In genomic region chr4:144930366-144930765, GRCm38 (mm10) we compare ENCODE assay signal across 9 mouse cellular contexts. TPM values are rescaled to one million over a fixed set of nuclear protein-coding genes. Genes with fewer than 3 reads are reported as not detected.
DNase-seq lines count a peak whose midpoint lies in the region; ATAC-seq and TF ChIP-seq lines count a peak whose summit lies in the region.
"Had no signal": no experiment of that assay in that cellular context is flagged by ENCODE, and none has a peak within 500 bp of the region (broad histone marks: within the 10 kb centered on the region; RNA-seq: fewer than 3 reads in every experiment).

No protein-coding gene starts in this region.

- intact Hi-C loops in heart, postnatal 14 days (cut with DNase I): loop anchor here (2.0 kb wide), 1 partner anchor 38 kb away; the partner anchor contains the start of gene Dhrs3
- intact Hi-C loops in left cerebral cortex, postnatal 14 days (cut with DNase I): no loop called here

- no peak overlapping the region for H3K4me2 ChIP-seq in forebrain, embryonic 15.5 days (replicated peaks)
- H3K4me2 ChIP-seq in midbrain, postnatal 0 days (ENCODE audit: low read depth, low read length, poor library complexity, severe bottlenecking): no peak overlapping the region
- H3K4me2 ChIP-seq: embryonic facial prominence, embryonic 12.5 days had no signal

- H3K4me1 ChIP-seq in forebrain, embryonic 15.5 days: 0 out of 2 replicates have a peak, but pooled peaks cover 3% of the 10 kb centered on the region
- H3K4me1 ChIP-seq in midbrain, postnatal 0 days (ENCODE audit: insufficient read depth, low read length): no peaks in the 10 kb centered on the region

- no peaks in the 10 kb centered on the region for H3K27me3 ChIP-seq in forebrain, embryonic 15.5 days
- no peaks in the 10 kb centered on the region for H3K27me3 ChIP-seq in midbrain, postnatal 0 days (ENCODE audit: insufficient read depth, low read length)
- H3K27me3 ChIP-seq: embryonic facial prominence, embryonic 12.5 days had no signal

- H3K4me3 ChIP-seq in forebrain, embryonic 15.5 days: no peak overlapping the region
- H3K4me3 ChIP-seq in midbrain, postnatal 0 days (ENCODE audit: low read depth, low read length): no peak overlapping the region
- H3K4me3 ChIP-seq: embryonic facial prominence, embryonic 12.5 days had no signal

- H3K27ac ChIP-seq in forebrain, embryonic 15.5 days (replicated peaks): peak overlapping the region; percentile 50; the same call in 1 of the 2 replicates
- no peak overlapping the region for H3K27ac ChIP-seq in midbrain, postnatal 0 days (ENCODE audit: low read depth, low read length)
- H3K27ac ChIP-seq: embryonic facial prominence, embryonic 12.5 days had no signal

- 41% methylated on average over 10 of the region's 10 CpGs for WGBS in forebrain, embryonic 15.5 days
- 34% methylated on average over 10 of the region's 10 CpGs for WGBS in midbrain, postnatal 0 days

- ATAC-seq in cerebellum, adult (ENCODE audit: insufficient number of reproducible peaks, low FRiP score, low TSS enrichment): 0 out of 2 replicates have a peak, but pooled peaks have one; percentile 24
- peak; percentile 75 for ATAC-seq in forebrain, embryonic 15.5 days (replicated peaks)
- ATAC-seq in midbrain, postnatal 0 days (ENCODE audit: low FRiP score): peak; percentile 71; the same call in 1 of the 2 replicates

- no peak overlapping the region for H3K9ac ChIP-seq in forebrain, embryonic 15.5 days (replicated peaks)
- H3K9ac ChIP-seq in midbrain, postnatal 0 days (replicated peaks; ENCODE audit: low read length, poor library complexity, severe bottlenecking): no peak overlapping the region
- H3K9ac ChIP-seq: embryonic facial prominence, embryonic 12.5 days had no signal

- no peak for DNase-seq in cerebellum, adult 8-10 months
- DNase-seq in adrenal gland, postnatal 14 days: peak; percentile 85
- DNase-seq in heart, postnatal 14 days: peak; percentile 84 to 88
- peak; percentile 34 to 41 for DNase-seq in left cerebral cortex, postnatal 14 days (ENCODE audit: low spot score in 2 of 2)
- DNase-seq in midbrain, postnatal 0 days (ENCODE audit: low spot score): peak; percentile 69
- no peak for DNase-seq in thymus, postnatal 4 days

- H3K36me3 ChIP-seq in forebrain, embryonic 15.5 days: no peaks in the 10 kb centered on the region
- no peaks in the 10 kb centered on the region for H3K36me3 ChIP-seq in midbrain, postnatal 0 days (ENCODE audit: insufficient read depth, low read length)

- H3K9me3 ChIP-seq in forebrain, embryonic 15.5 days: no peaks in the 10 kb centered on the region
- H3K9me3 ChIP-seq in midbrain, postnatal 0 days (ENCODE audit: low read length): no peaks in the 10 kb centered on the region
- H3K9me3 ChIP-seq: embryonic facial prominence, embryonic 12.5 days had no signal

- no peak for TF ChIP-seq CTCF in midbrain, postnatal 0 days (IDR thresholded peaks at IDR 0.05)

RNA-seq across cellular contexts. Expression of gene Dhrs3, which starts 37.7 kb away (rescaled TPM):
- total RNA-seq in adrenal gland, postnatal 14 days (2021): 78.1 and 95.5 TPM in 2 replicates
- 18.3 and 19.6 TPM in 2 replicates for polyA plus RNA-seq in forebrain, embryonic 15.5 days (2015; fragmentation: Nextera tagmentation; extraction: Ambion mirVana)
- total RNA-seq in heart, postnatal 14 days (2021): 100 to 1,000 TPM; 102 to 105 TPM
- total RNA-seq in left cerebral cortex, postnatal 14 days (2021): 10 to 100 TPM; 22.2 TPM
- 24.3 and 31.0 TPM in 2 replicates for total RNA-seq in midbrain, postnatal 0 days (2014; rRNA removed)
- polyA plus RNA-seq in midbrain, postnatal 0 days (2015; fragmentation: Nextera tagmentation; extraction: Ambion mirVana): 29.8 and 39.2 TPM in 2 replicates

Comparison
In these comparisons a context has a peak if more than half of its experiments do, and no peak if none do; other contexts are left out.
1. ATAC-seq: peak in every context shown above with its lines; median percentile 75 in forebrain, embryonic 15.5 days; 71 in midbrain, postnatal 0 days; 24 in cerebellum, adult.
2. DNase-seq: peak in adrenal gland, postnatal 14 days (single experiment), heart, postnatal 14 days (2 of 2), left cerebral cortex, postnatal 14 days (2 of 2) and midbrain, postnatal 0 days (single experiment); none in cerebellum, adult 8-10 months (single experiment) and thymus, postnatal 4 days (single experiment).